Mouse (Mus musculus) lung, postnatal 36 days (tissue): ENCODE data around the gene Nt5c2.
A peak's percentile ranks its signal among the peaks of the same experiment; 100 is the strongest.

Experiments used
- DNase-seq: peaks from one replicate; pipeline ENCODE4 v3.0.0; 2022; ENCODE audit warnings: mixed read lengths

Nt5c2 gene

DNA sequence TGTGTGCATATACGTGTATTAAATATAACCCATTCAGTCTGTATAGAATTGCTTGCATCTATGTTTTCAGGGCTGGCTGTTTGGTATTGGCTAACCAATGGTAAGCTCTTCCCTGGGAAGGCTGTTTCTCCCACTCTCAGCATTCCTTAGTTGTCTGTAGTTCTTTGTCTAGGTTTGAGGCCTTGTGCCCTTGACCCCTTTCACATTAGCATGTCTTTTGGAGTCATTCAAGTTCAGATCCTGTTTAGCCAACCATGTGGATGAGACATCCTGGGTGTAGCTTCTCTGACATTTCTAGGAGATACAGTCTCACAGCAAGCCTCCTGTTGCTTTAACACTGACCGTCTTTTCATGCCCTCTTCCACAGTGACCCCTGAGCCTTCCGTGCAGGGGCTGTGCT, 178.9 kb downstream of the Nt5c2 start:
- DNase-seq: no peak

DNA sequence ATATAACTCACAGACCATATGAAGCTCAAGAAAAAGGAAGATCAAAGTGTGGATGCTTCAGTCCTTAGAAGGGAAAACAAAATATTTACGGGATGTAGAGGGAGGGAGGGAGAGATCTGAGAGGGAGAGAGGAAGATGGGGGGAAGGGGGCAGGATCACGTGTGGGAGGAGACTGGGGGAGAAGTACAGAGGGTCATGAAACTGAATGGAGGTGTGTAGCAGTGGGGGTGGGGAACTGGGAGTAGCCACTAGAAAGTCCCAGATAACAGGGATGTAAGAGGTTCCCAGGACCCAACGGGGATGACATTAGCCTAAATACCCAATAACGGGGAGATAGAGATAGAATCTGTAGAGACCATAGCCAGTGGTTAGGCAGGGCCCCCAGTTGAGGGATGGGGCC, 179.6 kb downstream of the Nt5c2 start:
- no peak for DNase-seq

- DNase-seq: peak; percentile 17
These were observed 180.7 kb downstream of the Nt5c2 start for GRCm38 (mm10) chr19:46834301-46834700.
